Mouse (Mus musculus) limb, embryonic 12.5 days (tissue): ENCODE measurements at regions not wholly inside any gene's neighbourhood (a gene's known extent, or its start where the extent isn't known, plus 50 kb on each side); places are given as distances from the start of the nearest gene placed in this dataset.

ENCODE experiments used
- ATAC-seq: fragments of 200-750 bp; cut with Nextera tagmentation; 2 replicates; pipeline ENCODE4 v1.8.0; 2017; ENCODE audit warnings: low read depth, moderate TSS enrichment; ENCODE audit not compliant: insufficient number of reproducible peaks, insufficient read depth, low FRiP score, low TSS enrichment
- H3K27ac ChIP-seq: fragments of 300-500 bp; sonication (generic); 2 replicates; pipeline ENCODE4 v1.5.1; 2016; ENCODE audit warnings: mild to moderate bottlenecking, moderate library complexity
- H3K27me3 ChIP-seq: fragments of 300-500 bp; sonication (generic); 2 replicates; pipeline ENCODE4 v1.6.1; 2016; ENCODE audit warnings: mild to moderate bottlenecking, moderate library complexity
- H3K36me3 ChIP-seq: fragments of 300-500 bp; sonication (generic); 2 replicates; pipeline ENCODE4 v1.6.1; 2016; ENCODE audit warnings: mild to moderate bottlenecking, moderate library complexity
- H3K4me1 ChIP-seq: fragments of 300-500 bp; sonication (generic); replicated peaks from 2 replicates; pipeline ENCODE4 v1.6.1; 2016
- H3K4me2 ChIP-seq: fragments of 300-500 bp; sonication (generic); 2 replicates; pipeline ENCODE4 v1.6.1; 2016; ENCODE audit warnings: mild to moderate bottlenecking, moderate library complexity
- H3K4me3 ChIP-seq: fragments of 300-500 bp; sonication (generic); replicated peaks from 2 replicates; pipeline ENCODE4 v1.5.1; 2016; ENCODE audit warnings: mild to moderate bottlenecking
- H3K9ac ChIP-seq: fragments of 300-500 bp; sonication (generic); replicated peaks from 2 replicates; pipeline ENCODE4 v1.6.1; 2016; ENCODE audit warnings: mild to moderate bottlenecking, moderate library complexity
- H3K9me3 ChIP-seq: fragments of 300-500 bp; sonication (generic); 2 replicates; pipeline ENCODE4 v1.6.1; 2016; ENCODE audit warnings: mild to moderate bottlenecking, moderate library complexity
- WGBS: fragments of 180-500 bp; shearing (Covaris S2); methylation state at CpG from one replicate; pipeline ENCODE4 v1.1.7; 2016; 5-methylcytosine and 5-hydroxymethylcytosine counted together

DNA sequence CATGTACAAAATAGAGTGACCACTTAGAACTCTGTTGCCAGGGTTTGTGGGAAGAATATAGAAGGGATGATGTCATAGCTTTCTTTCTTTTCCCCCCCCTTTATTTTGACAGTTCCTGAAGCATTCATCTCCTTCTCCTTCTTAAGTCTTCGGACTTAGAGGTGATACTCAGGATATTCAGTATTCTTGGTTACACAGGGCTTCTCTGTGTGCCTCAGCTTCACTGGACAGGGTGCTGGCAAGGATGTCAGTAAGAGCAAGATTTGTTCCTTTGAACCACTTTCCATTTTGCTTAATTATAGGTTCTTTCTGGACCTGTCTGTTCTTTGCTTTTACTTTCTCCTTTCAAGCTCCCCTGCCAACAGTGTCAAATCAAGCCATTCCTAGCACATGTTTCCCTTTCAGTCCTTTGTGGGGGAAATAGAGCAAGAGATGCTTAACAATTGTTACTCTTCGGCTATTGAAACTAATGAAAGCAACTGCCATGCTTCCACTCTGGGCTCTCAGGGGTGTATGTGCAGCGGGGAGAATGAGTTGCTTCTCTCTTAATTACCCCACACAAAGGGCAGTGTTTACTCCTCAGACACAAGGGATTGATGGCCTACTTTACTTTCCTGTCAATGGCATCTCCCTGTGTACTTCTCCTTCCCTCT is 422.8 kb downstream of the Flrt2 start:
- Histone ChIP-seq H3K9ac (no peak overlapping the region), H3K27ac (no peak overlapping the region), H3K36me3 (no peaks in the 10 kb centered on the region), H3K27me3 (no peaks in the 10 kb centered on the region), H3K4me1 (no peaks in the 10 kb centered on the region), H3K4me2 (no peak overlapping the region), H3K4me3 (no peak overlapping the region), H3K9me3 (no peaks in the 10 kb centered on the region)
- no peak for ATAC-seq
- WGBS: 77% methylated on average over 3 of the region's 3 CpGs

DNA sequence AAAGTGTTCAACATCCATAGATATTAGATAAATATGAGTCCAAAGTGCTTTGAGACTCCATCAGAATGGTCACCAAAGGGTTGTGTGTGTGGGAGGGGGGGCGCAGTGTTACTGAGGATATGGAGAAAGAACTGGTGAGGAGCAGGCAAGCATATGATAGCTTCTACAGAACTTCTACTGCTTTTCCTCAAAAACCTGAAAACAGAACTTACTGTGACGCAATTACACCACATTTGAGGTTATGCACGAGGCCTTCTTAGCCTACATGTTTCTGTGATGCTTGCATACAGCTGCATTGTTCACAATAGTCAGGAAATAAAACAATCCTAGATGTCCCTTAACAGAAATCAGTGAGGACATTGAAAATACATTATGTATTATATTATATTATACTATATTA is 425.5 kb downstream of the Flrt2 start:
- Histone ChIP-seq H3K27ac (no peak overlapping the region), H3K9ac (no peak overlapping the region), H3K4me2 (no peak overlapping the region), H3K36me3 (no peaks in the 10 kb centered on the region), H3K27me3 (no peaks in the 10 kb centered on the region), H3K9me3 (no peaks in the 10 kb centered on the region), H3K4me3 (no peak overlapping the region), H3K4me1 (no peaks in the 10 kb centered on the region)
- 82% methylated on average over 3 of the region's 3 CpGs for WGBS
- no peak for ATAC-seq

GRCm38 (mm10) chr12:96124156-96124931 is 432.3 kb downstream of the Flrt2 start:
- H3K4me2 ChIP-seq: no peak overlapping the region
- H3K9me3 ChIP-seq: no peaks in the 10 kb centered on the region
- 71% methylated on average over 2 of the region's 2 CpGs for WGBS
- H3K27me3 ChIP-seq: no peaks in the 10 kb centered on the region
- no peaks in the 10 kb centered on the region for H3K4me1 ChIP-seq
- no peak for ATAC-seq
- H3K4me3 ChIP-seq: no peak overlapping the region
- no peak overlapping the region for H3K27ac ChIP-seq
- no peak overlapping the region for H3K9ac ChIP-seq
- no peaks in the 10 kb centered on the region for H3K36me3 ChIP-seq

- no peak for ATAC-seq
- no peak overlapping the region for H3K4me2 ChIP-seq
Observed at GRCm38 (mm10) chr12:96129870-96130454, 437.9 kb downstream of the Flrt2 start.

GRCm38 (mm10) chr12:96130796-96131512 is 438.9 kb downstream of the Flrt2 start:
- no peak for ATAC-seq
- 0 out of 2 replicates have a peak, but pooled peaks cover 5% of the 10 kb centered on the region for H3K4me1 ChIP-seq
- no peak overlapping the region for H3K27ac ChIP-seq
- no peak overlapping the region for H3K4me3 ChIP-seq
- H3K9ac ChIP-seq: no peak overlapping the region
- H3K36me3 ChIP-seq: no peaks in the 10 kb centered on the region
- no peak overlapping the region for H3K4me2 ChIP-seq
- 82% methylated on average over 9 of the region's 9 CpGs for WGBS
- no peaks in the 10 kb centered on the region for H3K9me3 ChIP-seq
- no peaks in the 10 kb centered on the region for H3K27me3 ChIP-seq

More at GRCm38 (mm10) chr12:96129870-96130454, 437.9 kb downstream of the Flrt2 start:
- Histone ChIP-seq H3K27me3 (no peaks in the 10 kb centered on the region), H3K9me3 (no peaks in the 10 kb centered on the region), H3K9ac (no peak overlapping the region), H3K36me3 (no peaks in the 10 kb centered on the region), H3K27ac (no peak overlapping the region), H3K4me1 (0 out of 2 replicates have a peak, but pooled peaks cover 5% of the 10 kb centered on the region), H3K4me3 (no peak overlapping the region)
- WGBS: 73% methylated on average over 4 of the region's 4 CpGs

DNA sequence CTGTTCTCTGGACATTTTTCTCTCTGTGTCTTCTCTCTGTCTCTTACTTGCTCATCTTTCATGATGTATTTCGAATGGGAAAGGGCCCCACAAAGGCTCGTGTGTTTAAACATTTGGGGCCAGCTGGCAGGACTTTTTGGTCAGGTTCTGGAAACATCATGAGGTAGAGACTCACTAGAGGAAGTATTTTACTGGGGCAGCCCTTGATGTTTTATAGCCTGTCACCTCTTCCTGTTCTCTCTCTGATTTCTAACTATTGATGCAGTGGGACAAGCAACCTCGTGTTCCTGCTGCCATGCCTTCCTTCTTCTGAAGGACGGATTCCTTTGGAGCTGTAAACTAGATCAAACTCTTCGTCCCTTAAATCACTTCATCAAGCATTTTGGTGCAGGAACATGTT is 442.1 kb downstream of the Flrt2 start:
- 11% methylated on average over 5 of the region's 5 CpGs for WGBS
- H3K9ac ChIP-seq: no peak overlapping the region

DNA sequence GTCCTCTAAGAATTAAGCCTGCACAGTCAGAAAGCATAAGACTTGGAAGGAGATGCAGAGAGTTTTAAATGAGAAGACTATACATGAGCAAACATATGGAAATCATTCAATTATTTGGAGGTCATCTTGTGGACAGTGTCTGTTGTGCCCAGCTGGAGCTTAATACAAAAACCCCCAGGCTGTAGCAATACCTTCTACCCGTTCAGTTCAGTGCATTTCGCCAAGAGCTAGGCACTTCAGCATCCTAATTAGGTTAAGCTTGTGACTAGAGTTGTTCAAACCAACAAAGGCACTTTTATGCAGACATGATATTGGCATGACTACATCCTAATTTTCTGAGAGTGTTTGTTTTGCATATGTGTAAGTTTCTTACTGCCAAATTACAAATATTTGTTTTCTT is 449.7 kb downstream of the Flrt2 start:
- H3K27me3 ChIP-seq: no peaks in the 10 kb centered on the region
- no peak overlapping the region for H3K4me3 ChIP-seq
- no peak for ATAC-seq
- no peaks in the 10 kb centered on the region for H3K4me1 ChIP-seq
- H3K9me3 ChIP-seq: no peaks in the 10 kb centered on the region
- H3K4me2 ChIP-seq: no peak overlapping the region
- H3K36me3 ChIP-seq: no peaks in the 10 kb centered on the region
- H3K27ac ChIP-seq: no peak overlapping the region
- WGBS: 53% methylated on average over 2 of the region's 2 CpGs
- H3K9ac ChIP-seq: no peak overlapping the region

More for the DNA sequence above, 442.1 kb downstream of the Flrt2 start:
- Histone ChIP-seq H3K27me3 (no peaks in the 10 kb centered on the region), H3K4me2 (no peak overlapping the region), H3K27ac (no peak overlapping the region), H3K4me3 (no peak overlapping the region), H3K9me3 (no peaks in the 10 kb centered on the region), H3K36me3 (no peaks in the 10 kb centered on the region), H3K4me1 (0 out of 2 replicates have a peak, but pooled peaks cover 5% of the 10 kb centered on the region)
- ATAC-seq: no peak

GRCm38 (mm10) chr12:96154095-96154494 is 462.1 kb downstream of the Flrt2 start:
- H3K9ac ChIP-seq: no peak overlapping the region
- no peak overlapping the region for H3K27ac ChIP-seq
- H3K4me3 ChIP-seq: no peak overlapping the region
- no peak overlapping the region for H3K4me2 ChIP-seq
- 76% methylated on average over 3 of the region's 3 CpGs for WGBS
- no peaks in the 10 kb centered on the region for H3K36me3 ChIP-seq
- H3K4me1 ChIP-seq: no peaks in the 10 kb centered on the region
- no peaks in the 10 kb centered on the region for H3K9me3 ChIP-seq
- no peaks in the 10 kb centered on the region for H3K27me3 ChIP-seq
- ATAC-seq: no peak

GRCm38 (mm10) chr12:96167551-96167950 is 475.5 kb downstream of the Flrt2 start:
- Histone ChIP-seq H3K4me2 (no peak overlapping the region), H3K27ac (no peak overlapping the region), H3K9me3 (no peaks in the 10 kb centered on the region), H3K4me1 (no peaks in the 10 kb centered on the region), H3K27me3 (no peaks in the 10 kb centered on the region), H3K4me3 (no peak overlapping the region), H3K9ac (no peak overlapping the region), H3K36me3 (no peaks in the 10 kb centered on the region)
- no peak for ATAC-seq
- 89% methylated on average over 1 of the region's 1 CpGs for WGBS

DNA sequence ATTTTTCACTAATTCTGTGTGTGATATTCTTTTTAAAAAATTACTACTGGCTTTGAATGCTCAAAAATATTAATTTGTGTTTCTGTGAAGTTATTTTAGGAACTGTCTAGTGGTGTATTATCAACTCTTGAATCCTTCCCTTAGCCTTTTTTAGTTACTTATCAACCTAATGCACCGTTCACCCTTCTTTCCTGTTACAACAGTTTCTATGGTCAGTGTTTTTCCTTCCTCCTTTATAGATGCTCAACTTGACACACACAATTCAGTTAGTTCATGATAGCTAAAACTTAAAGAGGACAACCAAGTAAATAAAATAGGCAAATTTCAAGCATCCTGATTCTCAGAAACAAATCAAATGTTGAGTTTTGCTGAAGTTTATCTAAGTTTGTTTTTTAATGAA is 506.9 kb downstream of the Flrt2 start:
- Histone ChIP-seq H3K27ac (no peak overlapping the region), H3K4me3 (no peak overlapping the region), H3K36me3 (no peaks in the 10 kb centered on the region), H3K9ac (no peak overlapping the region), H3K4me1 (no peaks in the 10 kb centered on the region), H3K27me3 (no peaks in the 10 kb centered on the region), H3K4me2 (no peak overlapping the region), H3K9me3 (no peaks in the 10 kb centered on the region)
- WGBS: 81% methylated on average over 1 of the region's 1 CpGs
- ATAC-seq: no peak

- H3K9ac ChIP-seq: no peak overlapping the region
- 88% methylated on average over 1 of the region's 1 CpGs for WGBS
- ATAC-seq: no peak
- H3K27ac ChIP-seq: no peak overlapping the region
- H3K4me1 ChIP-seq: no peaks in the 10 kb centered on the region
- H3K4me3 ChIP-seq: no peak overlapping the region
- no peaks in the 10 kb centered on the region for H3K27me3 ChIP-seq
- H3K9me3 ChIP-seq: no peaks in the 10 kb centered on the region
- H3K4me2 ChIP-seq: no peak overlapping the region
- H3K36me3 ChIP-seq: no peaks in the 10 kb centered on the region
Observed at GRCm38 (mm10) chr12:96201855-96202254, 509.8 kb downstream of the Flrt2 start.
